8 mouse cellular contexts compared by ENCODE assay signal in the genomic region with DNA sequence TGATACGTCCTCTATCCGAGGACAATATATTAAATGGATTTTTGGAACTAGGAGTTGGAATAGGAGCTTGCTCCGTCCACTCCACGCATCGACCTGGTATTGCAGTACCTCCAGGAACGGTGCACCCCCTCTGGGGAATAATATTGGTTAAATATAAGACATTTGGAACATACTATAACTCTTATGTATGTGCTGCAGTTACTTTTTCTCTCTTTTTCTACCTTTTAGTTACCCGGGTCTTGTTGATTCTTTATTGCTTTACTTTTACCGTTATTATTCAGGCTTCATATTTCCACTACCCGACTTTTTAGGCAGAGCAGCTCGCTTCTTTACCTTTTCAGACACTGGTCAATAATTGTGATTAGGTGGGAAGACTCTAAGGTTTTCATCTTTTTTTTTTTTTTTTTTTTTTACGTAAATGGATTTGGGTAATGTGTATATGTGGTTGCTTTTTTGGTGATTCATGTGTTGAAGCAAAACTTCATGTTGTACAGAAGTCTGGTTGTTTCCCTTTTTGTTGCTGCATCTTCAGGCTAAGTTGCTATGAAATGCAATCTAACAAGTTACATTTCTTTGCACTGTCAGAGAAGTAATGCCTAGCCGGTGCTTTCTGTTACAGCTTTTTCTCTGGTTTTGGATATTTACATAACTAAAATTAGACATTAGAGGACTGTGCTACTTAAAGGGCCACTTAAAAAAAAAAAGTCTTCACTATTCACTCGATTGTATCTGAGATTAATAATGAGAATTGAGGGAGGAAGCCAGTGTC. TPM values are rescaled to one million over a fixed set of nuclear protein-coding genes. Genes with fewer than 3 reads are reported as not detected.
A peak's percentile ranks its signal among the peaks of the same experiment; 100 is the strongest.
DNase-seq lines count a peak whose midpoint lies in the region; ATAC-seq and TF ChIP-seq lines count a peak whose summit lies in the region.

No protein-coding gene starts in this region.

- peak overlapping the region; percentile 17; the same call in 1 of the 2 replicates for H3K4me3 ChIP-seq in heart, embryonic 12.5 days
- H3K4me3 ChIP-seq in E14TG2a.4 (replicated peaks; ENCODE audit: low read length), result peak overlapping the region; percentile 70
- peak overlapping the region; percentile 11; the same call in 1 of the 2 replicates for H3K4me3 ChIP-seq in hindbrain, embryonic 12.5 days
- H3K4me3 ChIP-seq in limb, embryonic 12.5 days (replicated peaks), result peak overlapping the region; percentile 21; the same call in 1 of the 2 replicates
- H3K4me3 ChIP-seq in neural tube, embryonic 12.5 days, result no peak overlapping the region

- peaks cover 27% of the 10 kb centered on the region for H3K27me3 ChIP-seq in heart, embryonic 12.5 days (replicated peaks)
- H3K27me3 ChIP-seq in E14TG2a.4 (ENCODE audit: insufficient read depth, low read length), result no peaks in the 10 kb centered on the region
- H3K27me3 ChIP-seq in hindbrain, embryonic 12.5 days, result peaks cover 20% of the 10 kb centered on the region
- peaks cover 14% of the 10 kb centered on the region for H3K27me3 ChIP-seq in limb, embryonic 12.5 days
- H3K27me3 ChIP-seq in neural tube, embryonic 12.5 days (replicated peaks), result 0 out of 2 replicates have a peak, but pooled peaks cover 4% of the 10 kb centered on the region

- TF ChIP-seq CTCF in E14TG2a.4 (conservative IDR thresholded peaks at IDR 0.05; ENCODE audit: low read length), result no peak

- H3K4me1 ChIP-seq in heart, embryonic 12.5 days (replicated peaks), result 0 out of 2 replicates have a peak, but pooled peaks cover 8% of the 10 kb centered on the region
- peaks cover 74% of the 10 kb centered on the region for H3K4me1 ChIP-seq in E14TG2a.4 (replicated peaks; ENCODE audit: low read depth, low read length)
- 0 out of 2 replicates have a peak, but pooled peaks cover 7% of the 10 kb centered on the region for H3K4me1 ChIP-seq in hindbrain, embryonic 12.5 days
- peaks cover 9% of the 10 kb centered on the region for H3K4me1 ChIP-seq in limb, embryonic 12.5 days (replicated peaks)
- H3K4me1 ChIP-seq in neural tube, embryonic 12.5 days, result no peaks in the 10 kb centered on the region

- ATAC-seq in heart, embryonic 12.5 days (ENCODE audit: insufficient number of reproducible peaks, low FRiP score), result 0 out of 2 replicates have a peak, but pooled peaks have one; percentile 49
- ATAC-seq in hindbrain, embryonic 12.5 days (ENCODE audit: low FRiP score), result no peak
- ATAC-seq in limb, embryonic 12.5 days (ENCODE audit: insufficient number of reproducible peaks, insufficient read depth, low FRiP score, low TSS enrichment, low read depth), result peak; percentile 80; the same call in 1 of the 2 replicates
- no peak for ATAC-seq in neural tube, embryonic 12.5 days (ENCODE audit: low FRiP score, low read depth)

- H3K9ac ChIP-seq in heart, embryonic 12.5 days, result no peak overlapping the region
- no peak overlapping the region for H3K9ac ChIP-seq in hindbrain, embryonic 12.5 days
- no peak overlapping the region for H3K9ac ChIP-seq in limb, embryonic 12.5 days (replicated peaks)
- H3K9ac ChIP-seq in neural tube, embryonic 12.5 days, result no peak overlapping the region

- peak overlapping the region; percentile 2; the same call in 1 of the 2 replicates for H3K4me2 ChIP-seq in heart, embryonic 12.5 days
- peak overlapping the region; percentile 43 for H3K4me2 ChIP-seq in hindbrain, embryonic 12.5 days (replicated peaks)
- peak overlapping the region; percentile 44 for H3K4me2 ChIP-seq in limb, embryonic 12.5 days
- peak overlapping the region; percentile 49 for H3K4me2 ChIP-seq in neural tube, embryonic 12.5 days (replicated peaks)

- no peak overlapping the region for H3K27ac ChIP-seq in heart, embryonic 12.5 days (ENCODE audit: poor library complexity, severe bottlenecking)
- no peak overlapping the region for H3K27ac ChIP-seq in hindbrain, embryonic 12.5 days
- no peak overlapping the region for H3K27ac ChIP-seq in limb, embryonic 12.5 days
- no peak overlapping the region for H3K27ac ChIP-seq in neural tube, embryonic 12.5 days

- no peaks in the 10 kb centered on the region for H3K36me3 ChIP-seq in heart, embryonic 12.5 days
- H3K36me3 ChIP-seq in E14TG2a.4 (ENCODE audit: insufficient read depth, low read length), result peaks cover 18% of the 10 kb centered on the region
- H3K36me3 ChIP-seq in hindbrain, embryonic 12.5 days, result no peaks in the 10 kb centered on the region
- H3K36me3 ChIP-seq in limb, embryonic 12.5 days, result no peaks in the 10 kb centered on the region
- H3K36me3 ChIP-seq in neural tube, embryonic 12.5 days, result no peaks in the 10 kb centered on the region

- intact Hi-C loops in heart, postnatal 36 days (cut with DNase I), result loop anchor here (10.0 kb wide), 1 partner anchor 1142 kb away; no protein-coding TSS in a partner anchor

- H3K9me3 ChIP-seq in heart, embryonic 12.5 days (replicated peaks), result no peaks in the 10 kb centered on the region
- no peaks in the 10 kb centered on the region for H3K9me3 ChIP-seq in E14TG2a.4 (ENCODE audit: low read length)
- no peaks in the 10 kb centered on the region for H3K9me3 ChIP-seq in hindbrain, embryonic 12.5 days (replicated peaks)
- H3K9me3 ChIP-seq in limb, embryonic 12.5 days, result no peaks in the 10 kb centered on the region
- no peaks in the 10 kb centered on the region for H3K9me3 ChIP-seq in neural tube, embryonic 12.5 days

- 6% methylated on average over 13 of the region's 13 CpGs for WGBS in heart, embryonic 12.5 days
- 7% methylated on average over 13 of the region's 13 CpGs for WGBS in hindbrain, embryonic 12.5 days
- WGBS in limb, embryonic 12.5 days, result 5% methylated on average over 11 of the region's 13 CpGs
- 6% methylated on average over 13 of the region's 13 CpGs for WGBS in neural tube, embryonic 12.5 days

- no peak for DNase-seq in heart, postnatal 36 days
- peak; percentile 75 for DNase-seq in embryo, embryonic 10.5 days (ENCODE audit: low spot score)
- no peak for DNase-seq in urinary bladder, adult 2 months (ENCODE audit: low spot score)

RNA-seq across cellular contexts. Expression of a gene that starts 25.1 kb away (rescaled TPM):
- polyA plus RNA-seq in heart, embryonic 12.5 days (2016; fragmentation: Nextera tagmentation; extraction: Ambion mirVana), result 5.1 and 5.8 TPM in 2 replicates
- total RNA-seq in heart, postnatal 36 days (2021), result 10 to 100 TPM; 34.5 to 35.5 TPM
- polyA plus RNA-seq in hindbrain, embryonic 12.5 days (2016; fragmentation: Nextera tagmentation; extraction: Ambion mirVana), result 11.9 and 12.9 TPM in 2 replicates
- 2.4 and 2.8 TPM in 2 replicates for polyA plus RNA-seq in limb, embryonic 12.5 days (2016; fragmentation: Nextera tagmentation; extraction: Ambion mirVana)
- 31.0 and 40.3 TPM in 2 replicates for polyA plus RNA-seq in neural tube, embryonic 12.5 days (2016; fragmentation: Nextera tagmentation; extraction: Ambion mirVana)
- 23.3 and 30.0 TPM in 2 replicates for polyA plus RNA-seq in urinary bladder, adult 2 months (2012; rRNA removed)

RNA-seq across cellular contexts. Expression of a gene that starts 46.9 kb away (rescaled TPM):
- polyA plus RNA-seq in heart, embryonic 12.5 days (2016; fragmentation: Nextera tagmentation; extraction: Ambion mirVana), result 16.9 and 18.7 TPM in 2 replicates
- 10 to 100 TPM; 10.3 to 11.7 TPM for total RNA-seq in heart, postnatal 36 days (2021)
- 13.2 and 16.5 TPM in 2 replicates for polyA plus RNA-seq in hindbrain, embryonic 12.5 days (2016; fragmentation: Nextera tagmentation; extraction: Ambion mirVana)
- 30.1 and 31.4 TPM in 2 replicates for polyA plus RNA-seq in limb, embryonic 12.5 days (2016; fragmentation: Nextera tagmentation; extraction: Ambion mirVana)
- 13.6 and 14.2 TPM in 2 replicates for polyA plus RNA-seq in neural tube, embryonic 12.5 days (2016; fragmentation: Nextera tagmentation; extraction: Ambion mirVana)
- 15.3 and 16.5 TPM in 2 replicates for polyA plus RNA-seq in urinary bladder, adult 2 months (2012; rRNA removed)

RNA-seq across cellular contexts. Expression of a gene that starts 47.0 kb away (rescaled TPM):
- 0.22 and 0.29 TPM in 2 replicates for polyA plus RNA-seq in heart, embryonic 12.5 days (2016; fragmentation: Nextera tagmentation; extraction: Ambion mirVana)
- total RNA-seq in heart, postnatal 36 days (2021), result not detected
- polyA plus RNA-seq in hindbrain, embryonic 12.5 days (2016; fragmentation: Nextera tagmentation; extraction: Ambion mirVana), result 31.0 and 36.0 TPM in 2 replicates
- polyA plus RNA-seq in limb, embryonic 12.5 days (2016; fragmentation: Nextera tagmentation; extraction: Ambion mirVana), result 5.5 and 6.3 TPM in 2 replicates
- 29.2 and 30.2 TPM in 2 replicates for polyA plus RNA-seq in neural tube, embryonic 12.5 days (2016; fragmentation: Nextera tagmentation; extraction: Ambion mirVana)
- polyA plus RNA-seq in urinary bladder, adult 2 months (2012; rRNA removed), result 0.15 and 0.21 TPM in 2 replicates

Comparison
In these comparisons a context has a peak if more than half of its experiments do, and no peak if none do; other contexts are left out.
1. ATAC-seq: peak in heart, embryonic 12.5 days (single experiment) and limb, embryonic 12.5 days (single experiment); none in hindbrain, embryonic 12.5 days (single experiment) and neural tube, embryonic 12.5 days (single experiment).
2. Peak in every context shown above with its lines, with median percentiles within 50 percentile points of each other: H3K4me2 ChIP-seq.